Mouse (Mus musculus) CD4-positive, CD25-positive, alpha-beta regulatory T cell (primary cell): ENCODE measurements around the gene Rnf133. TPM values are rescaled to one million over a fixed set of nuclear protein-coding genes. Genes with fewer than 3 reads are reported as not detected.

Experiments used
- polyA plus RNA-seq: library from polyadenylated mRNA; unstranded; fragments of 100-300 nt; shearing (Covaris generic); gene quantifications from one replicate; pipeline ENCODE4 v1.2.1, GENCODE M21; 2017

Rnf133 gene
- polyA plus RNA-seq: not detected

DNA sequence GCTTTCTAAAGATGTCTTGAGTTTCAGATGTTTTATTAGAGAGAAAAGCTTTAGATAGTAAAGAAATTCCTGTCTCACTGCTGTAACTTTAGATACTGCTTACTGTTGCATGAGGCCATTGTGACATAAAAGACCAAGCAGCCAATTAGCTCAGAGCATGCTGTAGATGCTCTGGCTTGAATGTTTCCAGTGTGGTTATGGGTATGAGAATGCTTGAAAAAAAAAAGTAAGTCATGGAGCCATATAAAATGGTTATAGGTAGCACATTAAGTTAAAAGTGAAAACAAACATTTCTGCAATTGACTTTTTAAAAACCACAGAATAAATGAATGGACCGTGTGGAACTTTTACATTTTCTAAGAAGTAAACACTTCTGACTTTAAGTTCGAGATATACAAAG lies at the start of gene Rnf133:
Gene Rnf133 (minus strand): TSS at position 101 of the 400 bp plus-strand sequence.

GRCm38 (mm10) chr6:23655036-23655435 lies 4.9 kb upstream of the Rnf133 start, which contains the start of gene Rnf148:
Rnf148 (minus strand) TSS chr6:23655136.

Other genes with a start within 250 kb of the Rnf133 start
- gene Rnf148, start 4.8 kb upstream of the Rnf133 start, polyA plus RNA-seq: not detected
- 0.12 TPM for gene Cadps2, start 189.1 kb upstream of the Rnf133 start, polyA plus RNA-seq